Mouse (Mus musculus) heart, embryonic 14.5 days (tissue): ENCODE results near the gene Bcas1. TPM values are rescaled to one million over a fixed set of nuclear protein-coding genes. Genes with fewer than 3 reads are reported as not detected.

ENCODE experiments used
- ATAC-seq: fragments of 200-750 bp; cut with Nextera tagmentation; 2 replicates; pipeline ENCODE4 v1.8.0; 2017; ENCODE audit warnings: low read depth, moderate TSS enrichment; ENCODE audit not compliant: insufficient number of reproducible peaks, insufficient read depth, low FRiP score
- H3K27ac ChIP-seq, 2 experiments: fragments of 200-500 bp in 1 of 2; fragments of 300-500 bp in 1 of 2; sonication (generic) in 1 of 2; replicated peaks in 1 of 2; 2 replicates each; pipeline ENCODE4 v1.5.1; 2012 to 2014; ENCODE audit warnings: low read depth in 2 of 2, low read length in 2 of 2, control low read depth in 1 of 2, mild to moderate bottlenecking in 1 of 2, mixed read lengths in 1 of 2; ENCODE audit not compliant: control insufficient read depth in 1 of 2, insufficient read depth in 1 of 2
- H3K27me3 ChIP-seq: fragments of 300-500 bp; sonication (generic); 2 replicates; pipeline ENCODE4 v1.6.1; 2014; ENCODE audit warnings: mild to moderate bottlenecking, low read length, control low read depth; ENCODE audit not compliant: control insufficient read depth, insufficient read depth
- H3K36me3 ChIP-seq: fragments of 300-500 bp; sonication (generic); 2 replicates; pipeline ENCODE4 v1.6.1; 2014; ENCODE audit warnings: mild to moderate bottlenecking, control low read depth, low read length, mixed read lengths; ENCODE audit not compliant: control insufficient read depth, insufficient read depth
- H3K4me1 ChIP-seq, 2 experiments: fragments of 200-500 bp in 1 of 2; fragments of 300-500 bp in 1 of 2; sonication (generic) in 1 of 2; 2 replicates each; pipeline ENCODE4 v1.6.1; 2012 to 2014; ENCODE audit warnings: low read length in 2 of 2, control low read depth in 1 of 2, mixed read lengths in 1 of 2; ENCODE audit not compliant: control insufficient read depth in 2 of 2, insufficient read depth in 2 of 2
- H3K4me2 ChIP-seq: fragments of 300-500 bp; sonication (generic); 2 replicates; pipeline ENCODE4 v1.6.1; 2014; ENCODE audit warnings: mild to moderate bottlenecking, low read length
- H3K4me3 ChIP-seq, 2 experiments: fragments of 200-500 bp in 1 of 2; fragments of 300-500 bp in 1 of 2; sonication (generic) in 1 of 2; 2 replicates each; pipeline ENCODE4 v1.5.1; 2012 to 2014; ENCODE audit warnings: low read length in 2 of 2, mild to moderate bottlenecking in 2 of 2, control low read depth in 1 of 2, low read depth in 1 of 2, moderate library complexity in 1 of 2; ENCODE audit not compliant: control insufficient read depth in 1 of 2, insufficient read depth in 1 of 2
- H3K9ac ChIP-seq: fragments of 300-500 bp; sonication (generic); 2 replicates; pipeline ENCODE4 v1.6.1; 2014; ENCODE audit warnings: mild to moderate bottlenecking, low read length
- H3K9me3 ChIP-seq: fragments of 300-500 bp; sonication (generic); 2 replicates; pipeline ENCODE4 v1.6.1; 2016; ENCODE audit warnings: low read length, control low read depth; ENCODE audit not compliant: control insufficient read depth
- WGBS: fragments of 180-500 bp; shearing (Covaris S2); extraction: QIAGEN DNeasy Blood & Tissue Kit; methylation state at CpG from one replicate; pipeline ENCODE4 v1.1.7; 2014; 5-methylcytosine and 5-hydroxymethylcytosine counted together
- polyA plus RNA-seq: library from polyadenylated mRNA; unstranded; fragments of >200 nt; fragmentation: Nextera tagmentation; extraction: Ambion mirVana; gene quantifications from 2 replicates; pipeline ENCODE4 v1.2.1, GENCODE M21; 2014

The Bcas1 gene
- polyA plus RNA-seq, 1 experiment from 2014 or later = 0.43 TPM

DNA sequence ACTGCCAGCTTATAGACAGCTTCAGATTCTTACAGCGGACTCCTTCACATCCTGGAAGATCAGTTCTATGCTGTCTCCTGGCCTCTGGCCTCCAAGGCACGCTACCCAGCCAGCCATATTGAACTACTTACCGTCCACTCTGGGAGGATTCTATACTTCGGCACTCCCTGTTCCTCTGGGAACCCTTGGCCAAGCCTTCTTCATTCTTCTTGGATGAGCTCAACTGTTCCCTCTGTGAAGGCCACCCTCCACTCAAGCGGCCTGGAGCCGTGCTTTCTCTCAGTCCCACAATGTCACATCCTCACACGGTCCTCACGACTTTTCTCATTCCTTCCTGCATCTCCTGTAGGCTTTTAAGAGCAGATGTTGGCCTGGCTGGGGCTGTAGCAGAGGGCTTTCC is 86.5 kb downstream of the Bcas1 start:
- Histone ChIP-seq H3K9me3 (no peaks in the 10 kb centered on the region), H3K4me3 (no peak overlapping the region), H3K4me2 (no peak overlapping the region), H3K36me3 (no peaks in the 10 kb centered on the region), H3K27me3 (no peaks in the 10 kb centered on the region), H3K27ac (no peak overlapping the region), H3K4me1 (peaks cover 19 to 22% of the 10 kb centered on the region in 2 experiments), H3K9ac (no peak overlapping the region)
- WGBS = 61% methylated on average over 8 of the region's 8 CpGs
- ATAC-seq = no peak

DNA sequence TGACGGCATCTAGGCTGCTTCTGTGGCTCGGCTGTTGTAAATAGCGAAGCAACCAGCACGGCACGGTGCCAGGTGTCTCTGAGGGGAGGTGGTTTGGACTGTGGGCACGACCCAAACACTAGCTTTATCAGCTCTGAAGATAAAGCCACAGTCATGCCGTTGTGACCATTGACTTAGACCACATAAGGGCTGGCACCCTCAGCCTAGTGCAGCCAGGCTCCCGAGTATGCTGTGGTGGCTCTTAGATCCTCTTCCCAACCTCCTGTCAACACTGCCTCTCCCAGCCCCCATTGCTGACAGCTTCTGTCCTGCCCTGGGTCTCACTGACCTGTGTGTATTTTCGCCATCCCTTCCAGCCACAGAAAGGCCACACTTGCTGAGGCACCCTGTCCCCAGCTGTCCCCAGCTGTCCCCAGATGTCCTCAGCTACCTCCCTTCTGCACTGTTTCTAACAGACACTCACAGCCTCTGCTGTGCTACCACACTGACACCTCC is 91.3 kb downstream of the Bcas1 start:
- Histone ChIP-seq H3K27ac (0 out of 4 replicates have a peak overlapping the region, but pooled peaks of 1 of the 2 experiments have one; percentile 24), H3K9me3 (no peaks in the 10 kb centered on the region), H3K4me3 (no peak overlapping the region), H3K36me3 (no peaks in the 10 kb centered on the region), H3K9ac (no peak overlapping the region), H3K4me1 (peaks cover 6 to 10% of the 10 kb centered on the region in 2 experiments; a peak in 3 of 4 replicates), H3K4me2 (peak overlapping the region; percentile 49), H3K27me3 (no peaks in the 10 kb centered on the region)
- 12% methylated on average over 9 of the region's 9 CpGs for WGBS
- peak; percentile 75 for ATAC-seq

DNA sequence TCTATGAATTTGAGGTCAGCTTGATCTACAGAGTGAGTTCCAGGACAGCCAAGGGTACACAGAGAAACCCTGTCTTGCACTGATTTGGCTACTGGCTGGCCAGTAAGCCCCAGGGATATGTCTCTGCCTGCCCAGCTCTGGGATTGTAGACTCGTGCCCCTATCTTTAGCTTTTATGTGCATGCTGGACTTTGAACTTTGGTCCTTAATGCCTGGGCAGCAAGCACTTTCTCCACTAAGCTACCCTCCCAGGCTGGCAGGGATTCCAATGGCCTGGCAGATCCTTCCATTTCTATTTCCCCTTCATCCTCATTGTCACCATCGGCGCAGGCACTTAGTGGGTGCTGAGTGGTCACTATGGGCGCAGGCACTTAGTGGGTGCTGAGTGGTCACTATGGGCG is 92.5 kb downstream of the Bcas1 start:
- Histone ChIP-seq H3K4me2 (no peak overlapping the region), H3K27me3 (no peaks in the 10 kb centered on the region), H3K4me3 (no peak overlapping the region), H3K4me1 (peaks cover 9 to 15% of the 10 kb centered on the region in 2 experiments; a peak in 3 of 4 replicates), H3K9me3 (no peaks in the 10 kb centered on the region), H3K27ac (no peak overlapping the region), H3K36me3 (no peaks in the 10 kb centered on the region), H3K9ac (no peak overlapping the region)
- WGBS = 80% methylated on average over 5 of the region's 5 CpGs
- no peak for ATAC-seq

DNA sequence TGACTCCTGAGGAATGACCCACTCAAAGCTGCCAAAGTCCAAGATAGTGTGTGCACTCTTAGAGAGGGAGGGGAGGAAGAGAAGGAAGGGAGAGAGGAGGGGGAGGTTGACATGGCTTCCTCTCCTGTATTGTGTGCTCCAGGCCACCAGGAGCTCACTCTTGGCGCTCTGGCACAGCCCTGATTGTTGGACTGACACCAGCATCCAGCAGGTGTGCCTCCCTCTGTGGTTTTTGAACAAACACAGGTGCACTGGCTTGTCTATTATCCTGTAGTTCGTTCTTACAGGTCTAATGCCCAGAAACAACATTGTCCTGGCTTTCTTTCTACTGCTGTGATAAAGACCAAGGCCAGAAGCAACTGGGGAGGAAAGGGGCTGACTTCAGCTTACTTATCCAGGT is 95.8 kb downstream of the Bcas1 start:
- Histone ChIP-seq H3K4me1 (peaks cover 9 to 17% of the 10 kb centered on the region in 2 experiments; a peak in 3 of 4 replicates), H3K9ac (no peak overlapping the region), H3K27ac (no peak overlapping the region), H3K36me3 (no peaks in the 10 kb centered on the region), H3K27me3 (no peaks in the 10 kb centered on the region), H3K9me3 (no peaks in the 10 kb centered on the region), H3K4me2 (no peak overlapping the region), H3K4me3 (no peak overlapping the region)
- WGBS = 61% methylated on average over 2 of the region's 2 CpGs
- ATAC-seq = no peak

DNA sequence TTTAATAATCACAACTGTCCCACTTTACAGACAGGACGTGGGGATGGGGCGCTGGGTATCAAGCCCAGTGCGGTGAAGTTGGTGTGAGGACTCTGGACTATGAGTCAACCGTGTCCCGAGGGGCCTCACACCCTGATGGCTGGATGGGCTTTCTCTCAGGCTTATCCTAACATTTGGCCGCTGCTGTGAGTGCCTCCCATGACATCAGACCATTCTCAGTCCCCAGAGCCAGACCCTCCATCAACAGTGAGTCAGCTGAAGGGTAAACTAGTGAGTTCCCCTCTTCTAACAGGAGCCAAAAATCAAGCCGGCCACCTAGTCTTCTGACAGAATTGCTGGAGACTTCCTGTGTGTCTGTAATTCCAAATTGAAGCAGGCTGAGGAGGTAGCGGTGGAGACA is 97.2 kb downstream of the Bcas1 start:
- Histone ChIP-seq H3K36me3 (no peaks in the 10 kb centered on the region), H3K4me3 (no peak overlapping the region), H3K27ac (peak overlapping the region; percentile 56 to 66), H3K9me3 (no peaks in the 10 kb centered on the region), H3K27me3 (no peaks in the 10 kb centered on the region), H3K4me1 (peaks cover 3 to 7% of the 10 kb centered on the region in 2 experiments; a peak in 1 of 4 replicates), H3K9ac (no peak overlapping the region), H3K4me2 (no peak overlapping the region)
- WGBS = 41% methylated on average over 8 of the region's 8 CpGs
- peak; percentile 77 for ATAC-seq

DNA sequence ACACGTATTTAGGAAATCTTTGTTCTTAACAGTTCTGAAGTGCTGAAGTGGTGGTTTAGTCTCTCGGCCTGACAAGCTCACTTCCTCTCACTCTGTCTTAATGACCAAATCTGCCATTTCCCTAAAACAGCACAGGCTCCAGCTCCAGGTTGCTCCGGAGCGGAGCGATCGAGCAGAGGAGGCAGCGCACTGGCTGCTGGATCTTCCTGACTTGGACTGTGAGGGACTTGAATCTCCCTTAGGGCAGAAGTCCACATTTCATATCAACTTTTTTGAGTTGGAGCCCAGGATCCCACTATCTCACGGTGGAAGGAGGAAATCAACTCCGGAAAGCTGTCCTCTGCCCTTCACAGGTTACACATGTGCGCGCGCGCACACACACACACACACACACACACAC is 97.7 kb downstream of the Bcas1 start:
- Histone ChIP-seq H3K27ac (peak overlapping the region; percentile 56 to 66), H3K36me3 (no peaks in the 10 kb centered on the region), H3K4me3 (no peak overlapping the region), H3K9ac (no peak overlapping the region), H3K4me2 (peak overlapping the region; percentile 8; the same call in 1 of the 2 replicates), H3K27me3 (no peaks in the 10 kb centered on the region), H3K4me1 (peaks cover 3 to 7% of the 10 kb centered on the region in 2 experiments; a peak in 1 of 4 replicates), H3K9me3 (no peaks in the 10 kb centered on the region)
- WGBS = 65% methylated on average over 13 of the region's 13 CpGs
- no peak for ATAC-seq

DNA sequence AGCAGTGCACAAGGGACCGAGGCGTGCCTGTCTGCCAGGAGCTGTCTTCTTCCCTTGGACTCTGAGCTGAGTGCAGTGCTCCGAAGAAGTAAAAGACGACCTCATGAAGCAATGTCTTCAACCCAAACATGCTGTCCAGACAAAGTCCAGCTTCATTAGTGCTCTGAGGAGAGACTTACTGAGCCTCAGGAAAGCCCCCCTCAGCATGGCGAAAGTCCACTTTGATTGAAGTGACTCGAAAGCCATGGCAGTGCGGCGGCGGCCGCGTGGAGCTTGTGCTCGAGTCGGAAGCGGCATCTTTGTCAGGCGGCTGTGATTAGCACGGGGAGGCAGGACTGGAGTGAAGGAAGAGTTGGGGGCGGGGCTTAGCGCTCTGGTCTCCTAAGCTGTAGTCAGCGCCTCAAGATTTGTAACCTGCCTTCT is 103.7 kb downstream of the Bcas1 start:
- Histone ChIP-seq H3K27ac (0 out of 4 replicates have a peak overlapping the region, but pooled peaks of 1 of the 2 experiments have one; percentile 31), H3K9me3 (no peaks in the 10 kb centered on the region), H3K36me3 (no peaks in the 10 kb centered on the region), H3K4me2 (peak overlapping the region; percentile 70), H3K4me1 (peaks cover 15 to 17% of the 10 kb centered on the region in 2 experiments), H3K27me3 (no peaks in the 10 kb centered on the region), H3K9ac (peak overlapping the region; percentile 63), H3K4me3 (peak overlapping the region; percentile 31)
- ATAC-seq = no peak
- 7% methylated on average over 19 of the region's 19 CpGs for WGBS

DNA sequence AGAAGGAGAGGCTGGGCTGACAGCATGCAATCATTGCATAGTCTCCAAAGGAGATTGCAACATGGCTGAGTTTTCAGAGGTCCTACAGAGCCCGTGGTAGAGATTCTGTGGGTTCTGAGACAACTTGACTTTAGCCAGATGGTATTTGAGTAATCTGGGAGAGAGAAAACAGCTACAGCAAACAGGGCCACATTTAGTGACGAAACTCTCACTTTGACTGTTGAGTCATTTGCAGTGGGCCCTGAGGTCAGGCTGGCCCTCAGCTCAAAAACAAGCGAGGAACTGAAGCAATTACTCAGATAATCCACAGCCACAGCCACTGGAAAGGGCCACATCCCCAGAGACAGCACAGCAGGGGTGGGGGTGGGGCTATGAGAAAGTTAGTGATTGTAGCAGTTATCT is 105.6 kb downstream of the Bcas1 start:
- no peak for ATAC-seq
- H3K4me1 ChIP-seq = peaks cover 15 to 17% of the 10 kb centered on the region in 2 experiments
- H3K4me2 ChIP-seq = no peak overlapping the region
- H3K9ac ChIP-seq = no peak overlapping the region
- WGBS = 16% methylated on average over 3 of the region's 3 CpGs
- H3K36me3 ChIP-seq = no peaks in the 10 kb centered on the region
- H3K27me3 ChIP-seq = no peaks in the 10 kb centered on the region
- no peak overlapping the region for H3K4me3 ChIP-seq
- H3K9me3 ChIP-seq = no peaks in the 10 kb centered on the region
- peak overlapping the region; percentile 33 to 34 for H3K27ac ChIP-seq
